Mouse (Mus musculus): ENCODE measurements around the gene Ephb2. TPM values are rescaled to one million over a fixed set of nuclear protein-coding genes. Genes with fewer than 3 reads are reported as not detected.

The Ephb2 gene
- polyA plus RNA-seq, 1 experiment from 2014 or later = 0.28 TPM

DNA sequence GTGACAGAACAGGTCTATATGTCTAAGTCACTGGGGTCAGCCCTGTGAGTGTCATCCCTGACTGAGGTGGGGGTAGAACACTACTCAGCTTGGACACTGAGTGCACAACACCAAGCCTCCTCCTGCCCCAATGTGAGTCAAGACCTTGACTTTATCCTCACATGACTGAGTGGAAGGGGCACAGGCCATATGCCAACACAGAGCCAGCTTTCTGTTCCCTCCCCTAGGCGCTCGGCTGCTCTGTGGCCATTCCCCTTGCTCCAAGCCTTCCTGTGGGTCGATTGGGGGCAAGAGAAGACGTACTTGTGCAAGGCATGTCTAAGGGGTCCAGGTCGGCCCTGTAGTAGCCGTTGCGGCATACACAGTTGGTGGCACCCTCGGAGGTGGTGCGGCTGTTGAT, 140.1 kb downstream of the Ephb2 start:
- H3K4me2 ChIP-seq = no peak overlapping the region
- H3K9me3 ChIP-seq (replicated peaks) = no peaks in the 10 kb centered on the region
- H3K27ac ChIP-seq (replicated peaks) = no peak overlapping the region
- H3K9ac ChIP-seq = no peak overlapping the region
- no peak for ATAC-seq (ENCODE audit: insufficient read depth)
- H3K27me3 ChIP-seq = no peaks in the 10 kb centered on the region
- WGBS (ENCODE audit: insufficient replicate concordance) = 70% methylated on average over 9 of the region's 9 CpGs
- no peaks in the 10 kb centered on the region for H3K36me3 ChIP-seq (replicated peaks)
- no peaks in the 10 kb centered on the region for H3K4me1 ChIP-seq (replicated peaks)
- H3K4me3 ChIP-seq (replicated peaks) = no peak overlapping the region

DNA sequence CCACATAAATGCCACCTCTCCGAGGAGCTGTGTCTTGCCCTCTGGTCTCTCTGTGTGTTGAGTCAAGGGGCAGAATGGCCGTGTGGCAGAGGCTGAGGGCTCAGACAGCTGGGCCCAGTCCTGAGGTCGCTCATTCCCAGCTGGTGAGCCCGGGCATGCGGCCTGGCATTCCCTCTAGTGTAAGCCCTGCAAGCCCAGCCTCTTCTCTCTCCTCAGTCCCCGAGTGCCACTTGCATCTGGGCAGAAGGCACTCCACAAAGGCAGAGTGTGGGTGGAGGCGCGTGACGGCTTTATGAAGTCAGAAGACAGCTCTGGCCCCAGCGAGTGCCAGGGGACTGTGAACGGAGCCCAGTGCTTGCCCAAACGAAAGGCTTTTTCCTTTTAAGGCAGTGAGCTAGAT, 145.8 kb downstream of the Ephb2 start:
- no peak for ATAC-seq (ENCODE audit: insufficient read depth)

GRCm38 (mm10) chr4:136688113-136688512, 147.7 kb downstream of the Ephb2 start:
- no peak overlapping the region for H3K27ac ChIP-seq (replicated peaks)
- H3K9me3 ChIP-seq (replicated peaks) = no peaks in the 10 kb centered on the region
- no peaks in the 10 kb centered on the region for H3K36me3 ChIP-seq (replicated peaks)
- WGBS (ENCODE audit: insufficient replicate concordance) = 44% methylated on average over 4 of the region's 4 CpGs
- no peaks in the 10 kb centered on the region for H3K27me3 ChIP-seq
- ATAC-seq (ENCODE audit: insufficient read depth) = no peak
- no peak overlapping the region for H3K4me2 ChIP-seq
- H3K4me3 ChIP-seq (replicated peaks) = no peak overlapping the region
- H3K4me1 ChIP-seq (replicated peaks) = no peaks in the 10 kb centered on the region
- no peak overlapping the region for H3K9ac ChIP-seq

More for the DNA sequence above, 145.8 kb downstream of the Ephb2 start:
- no peaks in the 10 kb centered on the region for H3K9me3 ChIP-seq (replicated peaks)
- no peaks in the 10 kb centered on the region for H3K27me3 ChIP-seq
- 71% methylated on average over 12 of the region's 12 CpGs for WGBS (ENCODE audit: insufficient replicate concordance)
- no peak overlapping the region for H3K27ac ChIP-seq (replicated peaks)
- H3K4me1 ChIP-seq (replicated peaks) = no peaks in the 10 kb centered on the region
- no peaks in the 10 kb centered on the region for H3K36me3 ChIP-seq (replicated peaks)
- no peak overlapping the region for H3K4me2 ChIP-seq
- no peak overlapping the region for H3K4me3 ChIP-seq (replicated peaks)
- no peak overlapping the region for H3K9ac ChIP-seq

DNA sequence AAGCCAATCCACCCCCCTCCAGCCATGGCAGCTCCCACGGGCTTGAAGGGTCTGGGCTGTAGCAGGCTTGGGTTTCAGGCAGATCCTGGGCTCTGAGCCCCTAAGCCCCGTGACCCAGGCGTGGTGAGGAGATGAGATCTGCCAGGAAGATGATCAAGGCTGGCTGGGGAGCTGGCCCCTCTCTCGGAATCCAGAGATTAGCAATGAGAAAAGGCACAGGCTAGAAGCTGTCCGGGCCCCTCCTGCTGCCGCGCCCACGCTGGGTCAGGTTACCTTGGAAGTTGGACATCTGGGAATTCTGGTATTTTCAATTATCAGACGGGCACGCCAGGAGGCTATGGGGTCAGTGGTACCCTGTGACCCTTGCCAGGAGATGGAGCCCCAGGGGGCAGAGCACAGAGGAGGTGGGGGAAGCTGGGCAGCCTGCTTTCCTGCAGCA, 150.3 kb downstream of the Ephb2 start:
- no peak overlapping the region for H3K27ac ChIP-seq (replicated peaks)
- ATAC-seq (ENCODE audit: insufficient read depth) = no peak
- H3K4me1 ChIP-seq (replicated peaks) = no peaks in the 10 kb centered on the region
- 57% methylated on average over 10 of the region's 10 CpGs for WGBS (ENCODE audit: insufficient replicate concordance)
- no peak overlapping the region for H3K4me2 ChIP-seq
- H3K9me3 ChIP-seq (replicated peaks) = no peaks in the 10 kb centered on the region
- no peak overlapping the region for H3K4me3 ChIP-seq (replicated peaks)
- H3K9ac ChIP-seq = no peak overlapping the region
- H3K36me3 ChIP-seq (replicated peaks) = no peaks in the 10 kb centered on the region
- no peaks in the 10 kb centered on the region for H3K27me3 ChIP-seq

DNA sequence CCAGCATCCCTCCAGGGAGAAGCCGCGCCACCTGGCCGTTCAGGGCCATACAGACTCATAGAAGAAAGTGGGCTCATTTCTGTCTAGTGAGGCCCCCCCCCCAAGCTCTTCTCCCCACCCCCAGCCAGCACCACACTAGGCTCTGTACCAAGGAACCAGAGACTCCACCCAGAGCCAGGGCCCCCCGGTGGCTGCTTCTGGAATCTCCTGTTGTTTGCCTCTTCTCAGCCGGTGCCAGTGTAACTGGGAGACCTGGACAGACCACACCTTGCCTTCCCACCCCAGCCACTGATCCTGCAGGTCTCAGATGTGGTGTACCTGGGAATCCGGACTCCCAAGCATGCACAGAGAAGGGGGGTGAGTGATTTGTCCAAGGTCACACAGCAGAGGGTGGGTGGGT, 151.3 kb downstream of the Ephb2 start:
- Histone ChIP-seq H3K4me2 (no peak overlapping the region), H3K4me3 (replicated peaks) (no peak overlapping the region), H3K27me3 (no peaks in the 10 kb centered on the region), H3K9me3 (replicated peaks) (no peaks in the 10 kb centered on the region), H3K27ac (replicated peaks) (no peak overlapping the region), H3K36me3 (replicated peaks) (no peaks in the 10 kb centered on the region), H3K9ac (no peak overlapping the region), H3K4me1 (replicated peaks) (no peaks in the 10 kb centered on the region)
- 60% methylated on average over 6 of the region's 6 CpGs for WGBS (ENCODE audit: insufficient replicate concordance)
- no peak for ATAC-seq (ENCODE audit: insufficient read depth)

- Histone ChIP-seq H3K9me3 (replicated peaks) (no peaks in the 10 kb centered on the region), H3K4me1 (replicated peaks) (no peaks in the 10 kb centered on the region), H3K9ac (no peak overlapping the region), H3K4me2 (no peak overlapping the region), H3K27me3 (no peaks in the 10 kb centered on the region), H3K4me3 (replicated peaks) (no peak overlapping the region), H3K36me3 (replicated peaks) (no peaks in the 10 kb centered on the region), H3K27ac (replicated peaks) (no peak overlapping the region)
- no peak for ATAC-seq (ENCODE audit: insufficient read depth)
- 80% methylated on average over 14 of the region's 14 CpGs for WGBS (ENCODE audit: insufficient replicate concordance)
These were observed 155.1 kb downstream of the Ephb2 start for GRCm38 (mm10) chr4:136680641-136681040.

- Histone ChIP-seq H3K4me1 (replicated peaks) (no peaks in the 10 kb centered on the region), H3K27me3 (no peaks in the 10 kb centered on the region), H3K4me2 (no peak overlapping the region), H3K4me3 (replicated peaks) (no peak overlapping the region), H3K36me3 (replicated peaks) (no peaks in the 10 kb centered on the region), H3K9ac (no peak overlapping the region), H3K27ac (replicated peaks) (no peak overlapping the region), H3K9me3 (replicated peaks) (no peaks in the 10 kb centered on the region)
- no peak for ATAC-seq (ENCODE audit: insufficient read depth)
- WGBS (ENCODE audit: insufficient replicate concordance) = 63% methylated on average over 8 of the region's 8 CpGs
These were observed 156.6 kb downstream of the Ephb2 start for GRCm38 (mm10) chr4:136679221-136679620.

GRCm38 (mm10) chr4:136678480-136678879, 157.3 kb downstream of the Ephb2 start:
- Histone ChIP-seq H3K9ac (no peak overlapping the region), H3K4me2 (no peak overlapping the region), H3K27ac (replicated peaks) (no peak overlapping the region), H3K4me1 (replicated peaks) (no peaks in the 10 kb centered on the region), H3K4me3 (replicated peaks) (no peak overlapping the region), H3K9me3 (replicated peaks) (no peaks in the 10 kb centered on the region), H3K27me3 (no peaks in the 10 kb centered on the region), H3K36me3 (replicated peaks) (no peaks in the 10 kb centered on the region)
- no peak for ATAC-seq (ENCODE audit: insufficient read depth)
- 7% methylated on average over 3 of the region's 3 CpGs for WGBS (ENCODE audit: insufficient replicate concordance)

DNA sequence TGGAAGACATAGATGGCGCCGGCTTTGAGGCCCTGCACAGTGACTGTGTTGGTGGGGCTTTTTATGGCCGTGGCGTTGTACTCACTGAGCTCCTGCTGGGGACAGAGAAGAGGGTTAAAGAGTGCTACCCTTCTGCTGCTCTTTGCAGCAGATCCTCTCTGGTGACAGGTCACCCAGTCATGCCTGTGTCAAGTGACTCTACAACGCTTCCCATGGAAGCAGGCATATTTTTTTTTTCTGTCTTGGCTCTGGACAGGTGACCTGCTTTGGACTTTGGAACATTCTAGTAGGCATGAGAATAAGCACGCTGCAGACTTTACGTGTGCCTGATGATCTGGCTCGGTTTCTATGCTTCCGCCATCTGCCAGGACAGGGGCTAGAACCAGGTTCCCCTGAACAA, 160.3 kb downstream of the Ephb2 start:
- Histone ChIP-seq H3K27ac (replicated peaks) (no peak overlapping the region), H3K4me3 (replicated peaks) (no peak overlapping the region), H3K36me3 (replicated peaks) (no peaks in the 10 kb centered on the region), H3K4me1 (replicated peaks) (no peaks in the 10 kb centered on the region), H3K9ac (no peak overlapping the region), H3K4me2 (no peak overlapping the region), H3K9me3 (replicated peaks) (no peaks in the 10 kb centered on the region), H3K27me3 (no peaks in the 10 kb centered on the region)
- ATAC-seq (ENCODE audit: insufficient read depth) = no peak
- 71% methylated on average over 9 of the region's 9 CpGs for WGBS (ENCODE audit: insufficient replicate concordance)

- Histone ChIP-seq H3K9me3 (replicated peaks) (no peaks in the 10 kb centered on the region), H3K9ac (no peak overlapping the region), H3K4me1 (replicated peaks) (no peaks in the 10 kb centered on the region), H3K27ac (replicated peaks) (no peak overlapping the region), H3K4me2 (no peak overlapping the region), H3K36me3 (replicated peaks) (no peaks in the 10 kb centered on the region), H3K27me3 (no peaks in the 10 kb centered on the region), H3K4me3 (replicated peaks) (no peak overlapping the region)
- ATAC-seq (ENCODE audit: insufficient read depth) = no peak
- 71% methylated on average over 19 of the region's 19 CpGs for WGBS (ENCODE audit: insufficient replicate concordance)
These were observed 163.3 kb downstream of the Ephb2 start for GRCm38 (mm10) chr4:136672335-136673090.

GRCm38 (mm10) chr4:136667757-136668156, 168.0 kb downstream of the Ephb2 start:
- Histone ChIP-seq H3K4me1 (replicated peaks) (no peaks in the 10 kb centered on the region), H3K9ac (no peak overlapping the region), H3K27ac (replicated peaks) (no peak overlapping the region), H3K4me3 (replicated peaks) (no peak overlapping the region), H3K27me3 (no peaks in the 10 kb centered on the region), H3K9me3 (replicated peaks) (no peaks in the 10 kb centered on the region), H3K4me2 (no peak overlapping the region), H3K36me3 (replicated peaks) (no peaks in the 10 kb centered on the region)
- no peak for ATAC-seq (ENCODE audit: insufficient read depth)
- whole genome bisulfite sequencing (ENCODE audit: insufficient replicate concordance) = 41% methylated on average over 10 of the region's 10 CpGs

DNA sequence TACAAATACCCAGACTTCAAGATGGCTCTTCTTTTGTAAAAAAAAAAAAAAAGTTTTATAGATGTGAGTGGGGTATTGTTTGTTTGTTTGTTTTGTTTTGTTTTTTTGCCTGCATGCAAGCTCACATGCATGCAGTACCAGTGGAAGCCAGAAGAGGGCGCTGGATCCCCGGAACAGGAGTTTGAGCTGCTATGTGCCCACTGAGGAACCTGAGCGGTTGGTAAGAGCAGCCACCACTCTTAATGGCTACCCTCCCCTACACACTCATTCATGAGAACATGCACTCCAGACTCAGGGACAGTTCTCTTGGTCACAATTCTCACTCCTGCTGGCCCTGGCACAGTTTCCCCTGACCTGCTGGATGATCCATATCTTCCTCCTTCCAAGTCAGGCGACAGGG, 169.8 kb downstream of the Ephb2 start:
- no peak for ATAC-seq (ENCODE audit: insufficient read depth)
- H3K27ac ChIP-seq (replicated peaks) = no peak overlapping the region
- no peaks in the 10 kb centered on the region for H3K4me1 ChIP-seq (replicated peaks)
- H3K4me2 ChIP-seq = no peak overlapping the region
- H3K9ac ChIP-seq = no peak overlapping the region
- no peaks in the 10 kb centered on the region for H3K9me3 ChIP-seq (replicated peaks)
- no peaks in the 10 kb centered on the region for H3K27me3 ChIP-seq
- 48% methylated on average over 4 of the region's 4 CpGs for WGBS (ENCODE audit: insufficient replicate concordance)
- no peaks in the 10 kb centered on the region for H3K36me3 ChIP-seq (replicated peaks)
- no peak overlapping the region for H3K4me3 ChIP-seq (replicated peaks)

Data from liver, embryonic 15.5 days (tissue).